In the genomic region with DNA sequence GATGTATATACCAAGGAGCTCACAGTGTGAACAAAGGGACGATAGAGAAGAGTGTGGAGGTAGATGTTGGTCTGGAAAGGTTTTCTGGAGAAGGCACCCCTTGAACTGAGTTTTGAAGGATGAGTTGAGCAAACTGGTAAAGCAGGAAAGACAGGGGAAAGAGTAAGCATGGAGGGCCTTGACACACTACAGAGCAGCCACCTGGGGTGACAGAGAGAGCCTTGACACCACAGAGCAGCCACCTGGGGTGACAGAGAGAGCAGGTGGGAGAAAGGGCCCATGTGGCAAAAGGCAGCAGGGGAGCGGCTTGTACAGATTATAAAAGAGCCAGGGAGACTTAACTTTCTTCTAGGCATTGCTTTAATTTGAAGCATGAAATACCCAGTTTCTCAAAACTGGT, we compare ENCODE assay signal across 17 mouse cellular contexts. TPM values are rescaled to one million over a fixed set of nuclear protein-coding genes. Genes with fewer than 3 reads are reported as not detected.
A peak's percentile ranks its signal among the peaks of the same experiment; 100 is the strongest.
DNase-seq lines count a peak whose midpoint lies in the region; TF ChIP-seq lines count a peak whose summit lies in the region.
"Had no signal": no experiment of that assay in that cellular context is flagged by ENCODE, and none has a peak within 500 bp of the region (broad histone marks: within the 10 kb centered on the region; RNA-seq: fewer than 3 reads in every experiment).

No protein-coding gene starts in this region.

- peak; percentile 55 for DNase-seq in heart, adult 11 months
- DNase-seq in heart, postnatal 36 days, result no peak
- DNase-seq in thymus, adult 2 months, result peak; percentile 24
- DNase-seq in thymus, postnatal 10 days (ENCODE audit: low spot score in 2 of 2), result peak; percentile 37 to 44
- peak; percentile 29 to 55 for DNase-seq in thymus, postnatal 36 days
- DNase-seq in frontal cortex, adult 2 months (ENCODE audit: extremely low spot score in 1 of 2, low spot score in 1 of 2), result no peak
- no peak for DNase-seq in gastrocnemius, adult 2 months
- DNase-seq: gastrocnemius, postnatal 10 days; gastrocnemius, postnatal 36 days had no signal

- no peak overlapping the region for H3K27ac ChIP-seq in thymus, adult 2 months (ENCODE audit: control insufficient read depth, insufficient read depth, low read length)
- no peak overlapping the region for H3K27ac ChIP-seq in gastrocnemius, adult 2 months
- H3K27ac ChIP-seq: embryonic facial prominence, embryonic 12.5 days; embryonic facial prominence, embryonic 15.5 days; hindbrain, embryonic 10.5 days; hindbrain, embryonic 13.5 days had no signal

- no peaks in the 10 kb centered on the region for H3K27me3 ChIP-seq in thymus, adult 2 months (ENCODE audit: control insufficient read depth, insufficient read depth, low read length)
- H3K27me3 ChIP-seq: CH12.LX; embryonic facial prominence, embryonic 12.5 days; embryonic facial prominence, embryonic 15.5 days; hindbrain, embryonic 13.5 days had no signal

- TF ChIP-seq CTCF in thymus, adult 2 months (IDR thresholded peaks at IDR 0.05; ENCODE audit: borderline replicate concordance, control insufficient read depth, extremely low read depth, insufficient read depth, low read length, poor library complexity), result no peak
- no peak for TF ChIP-seq CTCF in gastrocnemius, adult 2 months (IDR thresholded peaks at IDR 0.05)

- H3K4me1 ChIP-seq in thymus, adult 2 months (replicated peaks; ENCODE audit: control insufficient read depth, insufficient read depth, low read length), result peaks cover 3% of the 10 kb centered on the region
- H3K4me1 ChIP-seq: embryonic facial prominence, embryonic 12.5 days; hindbrain, embryonic 10.5 days had no signal

- intact Hi-C loops in heart, postnatal 36 days (cut with DNase I), result no loop called here
- intact Hi-C loops in gastrocnemius, adult 2 months (cut with DNase I), result loop anchor here (5.0 kb wide), 1 partner anchor 58 kb away; the partner anchor contains the start of gene Thap7

- no peak for TF ChIP-seq POLR2A in thymus, adult 2 months (IDR thresholded peaks at IDR 0.05; ENCODE audit: control insufficient read depth, extremely low read depth, insufficient read depth, low read length, poor library complexity)

- peaks cover 26% of the 10 kb centered on the region for H3K36me3 ChIP-seq in thymus, adult 2 months (ENCODE audit: control insufficient read depth, insufficient read depth, low read length)

- H3K4me3 ChIP-seq in thymus, adult 2 months (ENCODE audit: control insufficient read depth, insufficient read depth, low read length), result no peak overlapping the region
- no peak overlapping the region for H3K4me3 ChIP-seq in gastrocnemius, adult 2 months
- H3K4me3 ChIP-seq: embryonic facial prominence, embryonic 12.5 days; embryonic facial prominence, embryonic 15.5 days; hindbrain, embryonic 10.5 days; hindbrain, embryonic 13.5 days had no signal

- 47% methylated on average over 2 of the region's 2 CpGs for WGBS in thymus, adult 2 months

RNA-seq across cellular contexts. Expression of gene Aifm3, which starts 14.7 kb away (rescaled TPM):
- total RNA-seq in heart, postnatal 36 days (2021), result under 1 TPM in 1 of 2 experiments, not detected in 1; 0.11 TPM
- polyA plus RNA-seq in thymus, adult 2 months (2012; rRNA removed), result 0.93 and 1.4 TPM in 2 replicates
- polyA plus RNA-seq in frontal cortex, adult 2 months (2012; rRNA removed), result 144 and 169 TPM in 2 replicates
- total RNA-seq in gastrocnemius, adult 2 months (2021), result under 1 TPM in 1 of 2 experiments, not detected in 1; 0.08 TPM
- total RNA-seq: CH12.LX; common myeloid progenitor, adult 5-6 weeks; granulocyte monocyte progenitor cell, adult 5-6 weeks had no signal
- polyA plus RNA-seq: G1E had no signal

RNA-seq across cellular contexts. Expression of gene Crkl, which starts 23.0 kb away (rescaled TPM):
- 10 to 100 TPM; 23.4 to 27.4 TPM for total RNA-seq in heart, postnatal 36 days (2021)
- 147 and 200 TPM in 2 replicates for polyA plus RNA-seq in thymus, adult 2 months (2012; rRNA removed)
- 23.0 and 23.1 TPM in 2 replicates for polyA plus RNA-seq in frontal cortex, adult 2 months (2012; rRNA removed)
- total RNA-seq in gastrocnemius, adult 2 months (2021), result 10 to 100 TPM; 21.6 to 28.3 TPM

RNA-seq across cellular contexts. Expression of gene Lztr1, which starts 33.7 kb away (rescaled TPM):
- 10 to 100 TPM; 35.4 to 38.3 TPM for total RNA-seq in heart, postnatal 36 days (2021)
- 291 and 303 TPM in 2 replicates for polyA plus RNA-seq in thymus, adult 2 months (2012; rRNA removed)
- 267 and 291 TPM in 2 replicates for polyA plus RNA-seq in frontal cortex, adult 2 months (2012; rRNA removed)
- 10 to 100 TPM; 25.2 to 25.9 TPM for total RNA-seq in gastrocnemius, adult 2 months (2021)

RNA-seq across cellular contexts. Expression of gene Thap7, which starts 56.2 kb away (rescaled TPM):
- 10 to 100 TPM; 14.7 to 14.8 TPM for total RNA-seq in heart, postnatal 36 days (2021)
- polyA plus RNA-seq in thymus, adult 2 months (2012; rRNA removed), result 139 and 141 TPM in 2 replicates
- polyA plus RNA-seq in frontal cortex, adult 2 months (2012; rRNA removed), result 73.0 and 74.7 TPM in 2 replicates
- total RNA-seq in gastrocnemius, adult 2 months (2021), result 10 to 100 TPM; 15.8 to 16.0 TPM

Comparison
In these comparisons a context has a peak if more than half of its experiments do, and no peak if none do; other contexts are left out.
1. DNase-seq: peak in heart, adult 11 months (single experiment), thymus, adult 2 months (single experiment), thymus, postnatal 10 days (2 of 2) and thymus, postnatal 36 days (2 of 2); none in heart, postnatal 36 days (0 of 2), frontal cortex, adult 2 months (0 of 2) and gastrocnemius, adult 2 months (single experiment).